Mouse (Mus musculus) MEL (cell line): ENCODE results near the gene Tmem130. TPM values are rescaled to one million over a fixed set of nuclear protein-coding genes. Genes with fewer than 3 reads are reported as not detected.

Source experiments
- DNase-seq: peaks from one replicate; pipeline ENCODE4 v3.0.0; 2011; ENCODE audit warnings: low read depth, low spot score
- H3K27ac ChIP-seq: 2 replicates; pipeline ENCODE4 v1.5.1; 2012; ENCODE audit warnings: low read depth, mild to moderate bottlenecking, control low read depth, low read length, moderate library complexity; ENCODE audit not compliant: control insufficient read depth
- H3K27me3 ChIP-seq, 2 experiments: fragments of 150-350 bp in 1 of 2; sonication (generic) in 1 of 2; 2 replicates each; pipeline ENCODE4 v1.6.1; 2012; ENCODE audit warnings: low read length in 2 of 2, mild to moderate bottlenecking in 2 of 2, improper control_type of control experiment in 1 of 2, moderate library complexity in 1 of 2; ENCODE audit not compliant: insufficient read depth in 2 of 2, control insufficient read depth in 1 of 2
- H3K36me3 ChIP-seq, 2 experiments: 2 replicates each; pipeline ENCODE4 v1.6.1; 2012 to 2014; ENCODE audit warnings: low read length in 2 of 2, improper control_type of control experiment in 1 of 2, inconsistent platforms in 1 of 2, mild to moderate bottlenecking in 1 of 2; ENCODE audit not compliant: insufficient read depth in 2 of 2, control insufficient read depth in 1 of 2
- H3K4me1 ChIP-seq, 2 experiments: fragments of 150-350 bp in 1 of 2; sonication (generic) in 1 of 2; 2 replicates each; pipeline ENCODE4 v1.6.1; 2012; ENCODE audit warnings: low read length in 2 of 2, improper control_type of control experiment in 1 of 2, mild to moderate bottlenecking in 1 of 2; ENCODE audit not compliant: insufficient read depth in 2 of 2, control insufficient read depth in 1 of 2
- H3K4me3 ChIP-seq, 2 experiments: fragments of 150-350 bp in 1 of 2; sonication (generic) in 1 of 2; 2 replicates each; pipeline ENCODE4 v1.5.1; 2012; ENCODE audit warnings: low read depth in 2 of 2, low read length in 2 of 2, mild to moderate bottlenecking in 2 of 2, moderate library complexity in 2 of 2, control low read depth in 1 of 2, improper control_type of control experiment in 1 of 2; ENCODE audit not compliant: control insufficient read depth in 1 of 2, insufficient read depth in 1 of 2
- H3K79me2 ChIP-seq: 2 replicates; pipeline ENCODE4 v1.6.1; 2012; ENCODE audit warnings: mild to moderate bottlenecking, low read length, moderate library complexity; ENCODE audit not compliant: control insufficient read depth, poor library complexity, insufficient read depth
- H3K9ac ChIP-seq: 2 replicates; pipeline ENCODE4 v1.6.1; 2012; ENCODE audit warnings: low read depth, mild to moderate bottlenecking, control low read depth, low read length, moderate library complexity; ENCODE audit not compliant: control insufficient read depth, poor library complexity, severe bottlenecking
- H3K9me3 ChIP-seq: fragments of 150-350 bp; sonication (generic); replicated peaks from 2 replicates; pipeline ENCODE4 v1.6.1; 2012; ENCODE audit warnings: mild to moderate bottlenecking, low read length, improper control_type of control experiment, moderate library complexity; ENCODE audit not compliant: insufficient read depth
- BHLHE40 ChIP-seq: IDR thresholded peaks from 2 replicates; pipeline ENCODE4 v1.6.1; 2012; ENCODE audit warnings: low read depth, mild to moderate bottlenecking, inconsistent platforms, low read length, improper control_type of control experiment, borderline replicate concordance
- CTCF ChIP-seq, 3 experiments: IDR thresholded peaks in 2 of 3; conservative IDR thresholded peaks in 1 of 3; 2 replicates each; pipeline ENCODE4 v1.5.1; 2011 to 2012; ENCODE audit warnings: low read length in 3 of 3, low read depth in 2 of 3, mild to moderate bottlenecking in 2 of 3, improper control_type of control experiment in 1 of 3, inconsistent platforms in 1 of 3, mixed read lengths in 1 of 3, moderate library complexity in 1 of 3; ENCODE audit not compliant: control insufficient read depth in 1 of 3, insufficient read depth in 1 of 3, poor library complexity in 1 of 3, severe bottlenecking in 1 of 3
- EP300 ChIP-seq, 2 experiments: IDR thresholded peaks; 2 replicates each; pipeline ENCODE4 v1.6.1; 2011; ENCODE audit warnings: improper control_type of control experiment in 2 of 2, low read length in 2 of 2, low read depth in 1 of 2, mild to moderate bottlenecking in 1 of 2
- JUND ChIP-seq: IDR thresholded peaks from 2 replicates; pipeline ENCODE4 v1.6.1; 2011; ENCODE audit warnings: low read depth, mild to moderate bottlenecking, improper control_type of control experiment, low read length
- KAT2A ChIP-seq: conservative IDR thresholded peaks from 2 replicates; pipeline ENCODE4 v1.6.1; 2012; ENCODE audit warnings: low read depth, low read length, improper control_type of control experiment, inconsistent platforms
- MAFK ChIP-seq: IDR thresholded peaks from 2 replicates; pipeline ENCODE4 v1.6.1; 2011; ENCODE audit warnings: low read depth, mild to moderate bottlenecking, low read length, improper control_type of control experiment, borderline replicate concordance
- MAX ChIP-seq: IDR thresholded peaks from 2 replicates; pipeline ENCODE4 v1.6.1; 2011; ENCODE audit warnings: low read length, improper control_type of control experiment
- MEF2A ChIP-seq: IDR thresholded peaks from 2 replicates; pipeline ENCODE4 v1.6.1; 2014; ENCODE audit warnings: low read depth, mild to moderate bottlenecking, inconsistent platforms, low read length, improper control_type of control experiment; ENCODE audit not compliant: poor library complexity, insufficient replicate concordance, severe bottlenecking; ENCODE audit errors: extremely low read depth
- MYC ChIP-seq: IDR thresholded peaks from 2 replicates; pipeline ENCODE4 v1.6.1; 2011; ENCODE audit warnings: low read depth, mild to moderate bottlenecking, low read length, improper control_type of control experiment, moderate library complexity
- POLR2AphosphoS2 ChIP-seq: IDR thresholded peaks from 2 replicates; pipeline ENCODE4 v1.6.1; 2011; ENCODE audit warnings: low read length, improper control_type of control experiment
- RAD21 ChIP-seq: IDR thresholded peaks from 2 replicates; pipeline ENCODE4 v1.6.1; 2011; ENCODE audit warnings: mild to moderate bottlenecking, low read depth, low read length, improper control_type of control experiment
- SMC3 ChIP-seq: IDR thresholded peaks from 2 replicates; pipeline ENCODE4 v1.6.1; 2011; ENCODE audit warnings: low read depth, low read length, improper control_type of control experiment
- TAL1 ChIP-seq: IDR thresholded peaks from 2 replicates; pipeline ENCODE4 v1.6.1; 2012; ENCODE audit warnings: mild to moderate bottlenecking, inconsistent platforms, low read length, moderate library complexity, mixed read lengths
- TBP ChIP-seq: IDR thresholded peaks from 2 replicates; pipeline ENCODE4 v1.8.0; 2011; ENCODE audit warnings: low read depth, low read length, improper control_type of control experiment
- UBTF ChIP-seq: IDR thresholded peaks from 2 replicates; pipeline ENCODE4 v1.6.1; 2012; ENCODE audit warnings: low read depth, mild to moderate bottlenecking, inconsistent platforms, low read length, improper control_type of control experiment, moderate library complexity, borderline replicate concordance; ENCODE audit not compliant: insufficient read depth
- USF1 ChIP-seq: IDR thresholded peaks from 2 replicates; pipeline ENCODE4 v1.6.1; 2014; ENCODE audit warnings: low read depth, mild to moderate bottlenecking, inconsistent platforms, low read length, improper control_type of control experiment, moderate library complexity
- USF2 ChIP-seq, 2 experiments: IDR thresholded peaks; 2 replicates each; pipeline ENCODE4 v1.6.1; 2011 to 2012; ENCODE audit warnings: improper control_type of control experiment in 2 of 2, low read length in 2 of 2, borderline replicate concordance in 1 of 2, inconsistent platforms in 1 of 2, low read depth in 1 of 2, mild to moderate bottlenecking in 1 of 2; ENCODE audit not compliant: insufficient read depth in 1 of 2
- ZC3H11A ChIP-seq: IDR thresholded peaks from 2 replicates; pipeline ENCODE4 v1.6.1; 2012; ENCODE audit warnings: low read depth, mild to moderate bottlenecking, inconsistent platforms, low read length, improper control_type of control experiment
- ZMIZ1 ChIP-seq: IDR thresholded peaks from 2 replicates; pipeline ENCODE4 v1.6.1; 2012; ENCODE audit warnings: low read depth, mild to moderate bottlenecking, inconsistent platforms, low read length, improper control_type of control experiment, moderate library complexity
- ZNF384 ChIP-seq: IDR thresholded peaks from 2 replicates; pipeline ENCODE4 v1.6.1; 2012; ENCODE audit warnings: low read depth, mild to moderate bottlenecking, inconsistent platforms, low read length, improper control_type of control experiment
- polyA plus RNA-seq, 2 experiments: library from polyadenylated mRNA; stranded (reverse) in 1 of 2; unstranded in 1 of 2; fragments of >175 nt in 1 of 2; fragments of >200 nt in 1 of 2; gene quantifications; 2 replicates each; pipeline versions ENCODE4 v1.2.1 to v1.2.4; 2012; ENCODE audit warnings: low replicate concordance in 2 of 2, low read depth in 1 of 2; ENCODE audit not compliant: insufficient read length in 2 of 2, insufficient read depth in 1 of 2, missing spikeins in 1 of 2
- total RNA-seq: library from RNA; depleted of rRNA; stranded (reverse); fragments of 300-350 nt; gene quantifications from 2 replicates; pipeline ENCODE4 v1.2.3, GENCODE M21; 2012

Gene Tmem130
- total and polyA plus RNA-seq, 3 experiments: 0.14 TPM; not detected in 2

DNA sequence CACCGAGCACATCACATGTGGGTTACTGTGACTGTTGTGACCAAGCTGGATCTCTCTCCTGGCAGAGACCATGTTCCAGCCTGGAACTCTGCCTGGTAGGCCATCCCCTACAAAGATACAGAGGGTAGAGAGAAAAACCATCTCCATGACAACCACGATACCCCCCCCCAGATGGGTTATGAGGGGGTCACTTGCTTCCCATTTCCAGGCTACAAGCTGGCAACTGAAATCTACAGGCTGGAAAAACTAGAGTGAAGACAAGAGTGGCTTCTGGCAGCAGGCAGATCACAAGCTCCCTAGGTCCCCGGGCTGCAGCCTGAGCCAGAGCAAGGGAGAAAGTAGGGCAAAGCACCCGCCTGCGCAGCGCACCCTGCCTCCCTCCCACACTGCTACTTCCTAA lies 54.0 kb downstream of the Tmem130 start:
- Histone ChIP-seq H3K4me1 (no peaks in the 10 kb centered on the region), H3K9ac (no peak overlapping the region), H3K4me3 (no peak overlapping the region), H3K27ac (no peak overlapping the region), H3K9me3 (no peaks in the 10 kb centered on the region), H3K27me3 (no peaks in the 10 kb centered on the region), H3K79me2 (no peaks in the 10 kb centered on the region), H3K36me3 (no peaks in the 10 kb centered on the region)
- no peak for DNase-seq
- no peak for TF ChIP-seq RAD21
- no peak for TF ChIP-seq BHLHE40
- no peak for TF ChIP-seq USF1
- no peak for TF ChIP-seq MEF2A

DNA sequence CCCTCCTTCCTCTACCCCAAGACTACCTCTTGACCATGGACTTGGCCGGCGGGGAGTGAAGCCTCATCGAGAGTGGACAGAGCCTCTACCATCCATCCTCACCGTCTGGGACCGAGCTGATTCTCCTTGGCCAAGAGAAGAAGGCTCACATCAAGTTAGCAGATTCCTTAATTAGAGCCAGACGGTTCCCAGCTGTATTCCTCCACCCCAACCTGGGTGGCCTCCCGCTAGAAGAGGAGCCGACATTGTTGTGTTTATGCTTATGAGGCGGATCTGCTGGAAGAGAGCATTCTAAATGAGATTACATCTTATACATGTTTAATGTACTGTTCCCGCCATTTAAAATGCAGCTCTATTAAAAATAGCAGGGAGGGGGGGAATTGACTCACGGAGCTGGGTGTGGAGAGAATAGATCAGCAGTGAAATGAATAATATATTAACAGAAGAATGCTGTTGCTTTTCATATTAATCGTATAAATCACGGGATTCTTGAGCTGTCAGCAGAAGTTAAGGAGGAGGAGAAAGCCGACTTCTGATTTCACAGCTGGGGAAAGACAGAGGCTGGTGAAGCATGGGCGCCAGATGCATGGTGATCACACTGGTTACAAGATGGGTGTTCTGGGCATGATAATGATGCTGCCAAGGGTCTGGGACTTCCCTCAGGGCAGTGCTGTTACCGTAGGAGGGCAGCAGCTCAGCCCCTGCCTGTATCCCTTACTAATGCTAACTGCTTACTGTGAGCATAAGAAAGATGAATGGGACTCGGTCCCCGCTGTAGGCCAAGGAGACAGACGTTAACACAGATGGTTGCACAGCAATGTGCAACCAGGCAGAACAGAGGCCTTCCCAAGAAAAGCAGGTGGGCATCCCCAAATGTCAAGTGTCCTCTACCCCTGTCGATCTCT lies 57.9 kb downstream of the Tmem130 start:
- Histone ChIP-seq H3K9ac (no peak overlapping the region), H3K36me3 (no peaks in the 10 kb centered on the region), H3K4me3 (no peak overlapping the region), H3K27ac (no peak overlapping the region), H3K9me3 (no peaks in the 10 kb centered on the region), H3K27me3 (no peaks in the 10 kb centered on the region), H3K4me1 (no peaks in the 10 kb centered on the region), H3K79me2 (no peaks in the 10 kb centered on the region)
- DNase-seq: no peak
- TF ChIP-seq ZMIZ1 (no peak), USF2 (IDR thresholded peaks at IDR 0.05; ENCODE audit: borderline replicate concordance in 1 of 2, insufficient read depth in 1 of 2, low read depth in 1 of 2, low read length in 2 of 2) (no peak), JUND (no peak), POLR2AphosphoS2 (no peak), KAT2A (no peak)

DNA sequence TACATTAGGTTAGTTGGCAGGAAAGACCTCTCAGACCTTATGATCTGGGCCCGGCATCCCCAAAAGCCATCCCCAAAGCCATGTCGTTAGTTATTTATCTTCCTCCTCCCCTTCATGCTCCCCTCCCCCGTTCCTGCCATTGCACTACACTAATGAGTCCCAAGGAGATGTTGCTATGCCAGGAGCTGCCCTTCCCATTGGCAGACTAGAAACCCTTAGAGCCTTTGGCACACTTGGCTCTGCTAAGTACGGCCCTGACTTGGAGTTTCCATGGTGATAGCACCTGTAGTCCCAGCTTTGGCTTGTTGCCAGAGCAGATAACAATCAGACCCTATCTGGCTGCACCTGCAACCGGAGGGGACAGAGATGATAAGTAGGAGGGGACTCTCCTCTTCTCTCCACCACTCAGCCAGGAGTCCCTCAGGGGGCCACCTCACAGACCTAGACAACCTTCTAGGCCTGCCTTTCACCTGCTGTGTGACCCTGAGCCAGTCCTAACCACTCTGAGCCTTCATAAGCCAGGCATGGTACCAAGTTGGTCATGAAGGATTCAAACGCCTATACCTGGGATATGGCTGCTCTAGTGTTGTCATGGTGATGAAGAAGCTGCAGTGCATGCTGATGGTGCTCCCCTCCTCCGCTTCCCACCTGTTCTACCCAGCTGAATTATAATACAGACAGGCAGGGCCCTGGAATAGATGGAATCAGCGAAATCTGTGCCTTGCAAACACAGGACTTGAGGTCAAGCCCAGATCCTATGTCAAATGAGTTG lies 66.1 kb downstream of the Tmem130 start:
- DNase-seq: no peak
- Histone ChIP-seq H3K27me3 (no peaks in the 10 kb centered on the region), H3K4me1 (no peaks in the 10 kb centered on the region), H3K9ac (no peak overlapping the region), H3K9me3 (no peaks in the 10 kb centered on the region), H3K4me3 (no peak overlapping the region), H3K36me3 (no peaks in the 10 kb centered on the region), H3K79me2 (no peaks in the 10 kb centered on the region), H3K27ac (no peak overlapping the region)
- TF ChIP-seq ZC3H11A (no peak), EP300 (IDR thresholded peaks at IDR 0.05; ENCODE audit: low read depth in 1 of 2, low read length in 2 of 2) (no peak), MAX (no peak), ZNF384 (no peak), TAL1 (no peak), TBP (no peak), RAD21 (no peak), MEF2A (no peak), MAFK (no peak), JUND (no peak), CTCF (IDR thresholded peaks at IDR 0.05 in 2 of 3, conservative IDR thresholded peaks at IDR 0.05 in 1 of 3; ENCODE audit: control insufficient read depth in 1 of 3, insufficient read depth in 1 of 3, low read depth in 2 of 3, low read length in 3 of 3, poor library complexity in 1 of 3, severe bottlenecking in 1 of 3) (no peak), SMC3 (no peak), UBTF (no peak), MYC (no peak)
